Mouse (Mus musculus): Measurements from ENCODE around the gene Rps7.

- TF ChIP-seq CTCF (IDR thresholded peaks at IDR 0.05; ENCODE audit: low read depth) (no peak), EP300 (IDR thresholded peaks at IDR 0.05; ENCODE audit: low read depth) (peak; percentile 98)
Measured at GRCm38 (mm10) chr12:28635535-28636476, at the start of gene Rps7.

Data from heart, postnatal 0 days (tissue).